Mouse (Mus musculus): ENCODE results near the gene Stab1. TPM values are rescaled to one million over a fixed set of nuclear protein-coding genes. Genes with fewer than 3 reads are reported as not detected.
A peak's percentile ranks its signal among the peaks of the same experiment; 100 is the strongest.

Gene Stab1
- polyA plus RNA-seq, 2 experiments: 18.9 to 19.3 TPM

DNA sequence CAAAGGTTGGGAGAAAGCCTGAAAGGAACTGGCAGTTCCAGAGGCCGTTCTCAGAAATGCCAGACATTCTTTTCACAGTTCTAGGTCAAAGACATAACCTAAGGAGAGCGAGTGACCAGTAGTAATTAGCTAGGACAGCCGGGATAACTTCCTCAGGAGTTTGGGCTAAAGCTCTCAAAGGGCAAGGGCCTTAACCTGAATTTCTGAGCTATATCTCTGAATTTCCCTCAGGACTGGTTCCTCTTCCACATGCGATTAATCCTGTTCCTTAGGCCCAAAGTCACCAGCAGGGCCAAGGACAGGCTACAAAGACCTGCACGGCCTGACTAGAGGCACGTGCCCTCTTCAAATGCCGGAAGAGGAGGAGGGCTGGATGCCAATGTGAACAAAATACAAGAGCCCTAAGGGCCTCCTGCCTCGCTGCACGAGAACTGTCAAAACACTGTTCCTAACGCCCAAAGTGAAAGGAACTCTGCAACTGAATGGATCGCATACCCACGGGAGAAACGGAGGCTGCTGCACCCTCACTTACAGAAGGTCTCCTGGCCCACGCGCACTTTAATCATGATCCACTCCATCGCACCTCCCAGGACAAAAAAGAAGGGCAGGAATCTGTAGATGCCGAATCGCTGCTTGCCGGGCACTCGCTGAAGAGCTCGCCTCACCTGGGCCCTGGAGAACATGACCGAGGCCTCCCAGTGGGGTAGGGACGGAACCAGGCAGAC is 40.2 kb downstream of the Stab1 start:
- 3% methylated on average over 23 of the region's 23 CpGs for WGBS (ENCODE audit: insufficient replicate concordance)
- no peaks in the 10 kb centered on the region for H3K27me3 ChIP-seq (ENCODE audit: control insufficient read depth, insufficient read depth, low read length)
- peak overlapping the region; percentile 81 for H3K27ac ChIP-seq
- H3K4me3 ChIP-seq (ENCODE audit: insufficient read depth in 1 of 2, low read depth in 2 of 2, low read length in 2 of 2): peak overlapping the region; percentile 86 to 91
- no peaks in the 10 kb centered on the region for H3K9me3 ChIP-seq (ENCODE audit: control insufficient read depth, low read length)
- no peak for TF ChIP-seq EP300 (IDR thresholded peaks at IDR 0.05; ENCODE audit: low read depth)
- peak overlapping the region; percentile 99 for H3K4me2 ChIP-seq (ENCODE audit: low read depth)
- H3K36me3 ChIP-seq (replicated peaks; ENCODE audit: control insufficient read depth, insufficient read depth, low read depth): peaks cover 2% of the 10 kb centered on the region
- peaks cover 47 to 52% of the 10 kb centered on the region in 2 experiments for H3K4me1 ChIP-seq (replicated peaks; ENCODE audit: control insufficient read depth in 2 of 2, insufficient read depth in 2 of 2, low read length in 1 of 2)
- DNase-seq (ENCODE audit: low read depth in 3 of 3, low spot score in 3 of 3) (no peak), ATAC-seq (ENCODE audit: insufficient read depth) (peak; percentile 13; the same call in 1 of the 2 replicates)
- peak overlapping the region; percentile 88 for H3K9ac ChIP-seq (replicated peaks)

DNA sequence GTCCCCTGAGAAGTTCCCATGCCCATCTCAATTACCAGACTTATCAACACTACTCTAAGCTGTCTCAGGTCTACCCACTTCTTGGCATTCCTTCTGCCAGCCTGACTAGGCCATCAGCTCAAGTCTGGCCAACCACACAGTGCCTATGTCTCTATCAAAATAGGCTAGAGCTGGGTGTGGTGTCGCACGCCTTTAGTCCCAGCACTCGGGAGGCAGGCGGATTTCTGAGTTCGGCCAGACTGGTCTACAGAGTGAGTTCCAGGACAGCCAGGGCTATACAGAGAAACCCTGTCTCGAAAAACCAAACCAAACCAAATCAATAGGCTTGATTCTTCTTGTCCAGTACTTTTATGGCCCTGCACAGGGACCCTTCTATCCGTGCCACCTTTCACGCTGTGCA is 41.6 kb downstream of the Stab1 start:
- Histone ChIP-seq H3K9ac (replicated peaks) (peak overlapping the region; percentile 40; the same call in 1 of the 2 replicates), H3K4me3 (ENCODE audit: insufficient read depth in 1 of 2, low read depth in 2 of 2, low read length in 2 of 2) (peak overlapping the region; percentile 45 to 55), H3K9me3 (ENCODE audit: control insufficient read depth, low read length) (no peaks in the 10 kb centered on the region), H3K36me3 (replicated peaks; ENCODE audit: control insufficient read depth, insufficient read depth, low read depth) (peaks cover 7% of the 10 kb centered on the region), H3K27me3 (ENCODE audit: control insufficient read depth, insufficient read depth, low read length) (no peaks in the 10 kb centered on the region), H3K4me1 (replicated peaks; ENCODE audit: control insufficient read depth in 2 of 2, insufficient read depth in 2 of 2, low read length in 1 of 2) (peaks cover 37 to 38% of the 10 kb centered on the region in 2 experiments), H3K4me2 (ENCODE audit: low read depth) (peak overlapping the region; percentile 75), H3K27ac (peak overlapping the region; percentile 59)
- TF ChIP-seq EP300 (IDR thresholded peaks at IDR 0.05; ENCODE audit: low read depth) (no peak), CTCF (IDR thresholded peaks at IDR 0.05; ENCODE audit: low read depth) (no peak)
- no peak for DNase-seq (ENCODE audit: low read depth in 3 of 3, low spot score in 3 of 3)
- no peak for ATAC-seq (ENCODE audit: insufficient read depth)
- 51% methylated on average over 8 of the region's 8 CpGs for WGBS (ENCODE audit: insufficient replicate concordance)

DNA sequence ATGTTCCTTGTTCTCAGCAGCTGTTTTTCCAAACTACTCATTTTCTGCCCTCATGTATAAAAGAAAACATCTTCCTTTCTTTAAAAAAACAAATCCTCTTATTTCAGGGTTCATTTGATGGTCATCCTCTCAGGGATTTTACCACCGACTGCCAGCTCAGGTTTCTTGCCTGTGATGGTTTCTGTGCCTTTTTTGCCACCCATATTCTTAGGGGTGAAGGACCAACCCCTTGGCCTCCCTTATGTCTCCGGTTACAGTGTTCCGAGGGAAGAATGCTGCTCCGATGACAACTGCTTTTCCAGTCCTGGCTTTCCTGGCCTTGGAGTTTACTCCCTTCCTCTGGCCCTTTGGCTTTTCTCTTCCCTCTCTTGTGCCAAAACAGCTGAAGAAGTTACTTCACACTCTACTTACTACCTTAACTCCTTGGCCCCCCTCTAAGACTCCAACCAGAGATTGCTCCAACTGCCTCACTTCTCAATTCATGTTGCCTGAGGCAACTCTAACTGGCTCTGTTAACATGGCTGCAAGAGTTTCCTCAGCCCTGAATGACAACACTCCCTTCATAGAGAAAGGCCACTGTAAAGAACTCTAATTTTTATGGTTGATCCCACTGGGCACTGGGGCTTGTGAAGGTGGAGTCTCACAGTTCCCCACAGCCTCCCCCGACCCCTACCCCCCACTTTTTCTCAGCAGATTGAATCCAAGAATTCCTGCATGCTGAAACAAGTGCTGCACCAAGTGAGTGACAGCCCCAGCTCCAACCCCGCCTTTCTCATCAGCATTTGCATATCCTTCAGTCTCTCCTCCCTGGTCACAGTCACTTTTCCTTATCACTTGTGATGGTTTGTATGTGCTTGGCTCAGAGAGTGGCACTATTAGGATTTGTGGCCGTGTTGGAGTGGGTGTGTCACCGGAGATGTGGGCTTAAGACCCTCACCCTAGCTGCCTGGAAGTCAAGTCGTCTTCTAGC is 43.0 kb downstream of the Stab1 start:
- no peak for ATAC-seq (ENCODE audit: insufficient read depth)
- TF ChIP-seq CTCF (IDR thresholded peaks at IDR 0.05; ENCODE audit: low read depth): no peak
- no peak for TF ChIP-seq EP300 (IDR thresholded peaks at IDR 0.05; ENCODE audit: low read depth)
- no peak overlapping the region; the same call in 1 of the 2 replicates for H3K9ac ChIP-seq (replicated peaks)
- no peaks in the 10 kb centered on the region for H3K9me3 ChIP-seq (ENCODE audit: control insufficient read depth, low read length)
- H3K36me3 ChIP-seq (replicated peaks; ENCODE audit: control insufficient read depth, insufficient read depth, low read depth): peaks cover 11% of the 10 kb centered on the region
- H3K4me1 ChIP-seq (replicated peaks; ENCODE audit: control insufficient read depth in 2 of 2, insufficient read depth in 2 of 2, low read length in 1 of 2): peaks cover 36% of the 10 kb centered on the region in 2 experiments
- H3K27ac ChIP-seq: peak overlapping the region; percentile 62
- whole genome bisulfite sequencing (ENCODE audit: insufficient replicate concordance): 56% methylated on average over 9 of the region's 9 CpGs
- no peak for DNase-seq (ENCODE audit: low read depth in 3 of 3, low spot score in 3 of 3)
- H3K27me3 ChIP-seq (ENCODE audit: control insufficient read depth, insufficient read depth, low read length): no peaks in the 10 kb centered on the region
- no peak overlapping the region for H3K4me3 ChIP-seq (ENCODE audit: insufficient read depth in 1 of 2, low read depth in 2 of 2, low read length in 2 of 2)
- H3K4me2 ChIP-seq (ENCODE audit: low read depth): peak overlapping the region; percentile 75

DNA sequence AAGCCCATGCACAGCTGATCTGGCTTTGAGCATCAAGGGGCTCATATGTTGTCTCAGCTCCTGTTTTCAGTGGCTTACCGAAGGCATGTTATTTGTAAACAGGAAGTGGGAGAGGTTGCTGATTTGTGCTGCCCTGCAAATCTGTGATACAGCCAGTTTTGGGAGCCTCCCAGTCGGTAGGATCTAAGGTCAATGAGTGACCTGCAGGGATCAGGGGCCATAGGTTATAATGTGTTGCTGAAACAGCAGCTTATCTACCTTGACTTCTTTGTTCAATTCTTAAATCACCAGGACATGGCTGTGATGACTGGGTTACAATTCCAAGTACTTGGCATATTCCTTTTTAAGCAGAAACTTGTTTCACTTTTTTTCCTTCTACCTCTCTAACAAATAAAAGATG is 52.9 kb downstream of the Stab1 start:
- no peak overlapping the region for H3K4me2 ChIP-seq (ENCODE audit: low read depth)
- H3K27me3 ChIP-seq (ENCODE audit: control insufficient read depth, insufficient read depth, low read length): no peaks in the 10 kb centered on the region
- H3K4me3 ChIP-seq (ENCODE audit: insufficient read depth in 1 of 2, low read depth in 2 of 2, low read length in 2 of 2): no peak overlapping the region
- TF ChIP-seq CTCF (IDR thresholded peaks at IDR 0.05; ENCODE audit: low read depth): no peak
- TF ChIP-seq EP300 (IDR thresholded peaks at IDR 0.05; ENCODE audit: low read depth): no peak
- 48% methylated on average over 2 of the region's 2 CpGs for WGBS (ENCODE audit: insufficient replicate concordance)
- no peak overlapping the region for H3K9ac ChIP-seq (replicated peaks)
- peaks cover 55% of the 10 kb centered on the region for H3K36me3 ChIP-seq (replicated peaks; ENCODE audit: control insufficient read depth, insufficient read depth, low read depth)
- H3K9me3 ChIP-seq (ENCODE audit: control insufficient read depth, low read length): no peaks in the 10 kb centered on the region
- H3K27ac ChIP-seq: no peak overlapping the region
- DNase-seq (ENCODE audit: low read depth in 3 of 3, low spot score in 3 of 3) (no peak), ATAC-seq (ENCODE audit: insufficient read depth) (no peak)
- peaks cover 9 to 17% of the 10 kb centered on the region in 2 experiments for H3K4me1 ChIP-seq (replicated peaks; ENCODE audit: control insufficient read depth in 2 of 2, insufficient read depth in 2 of 2, low read length in 1 of 2)

DNA sequence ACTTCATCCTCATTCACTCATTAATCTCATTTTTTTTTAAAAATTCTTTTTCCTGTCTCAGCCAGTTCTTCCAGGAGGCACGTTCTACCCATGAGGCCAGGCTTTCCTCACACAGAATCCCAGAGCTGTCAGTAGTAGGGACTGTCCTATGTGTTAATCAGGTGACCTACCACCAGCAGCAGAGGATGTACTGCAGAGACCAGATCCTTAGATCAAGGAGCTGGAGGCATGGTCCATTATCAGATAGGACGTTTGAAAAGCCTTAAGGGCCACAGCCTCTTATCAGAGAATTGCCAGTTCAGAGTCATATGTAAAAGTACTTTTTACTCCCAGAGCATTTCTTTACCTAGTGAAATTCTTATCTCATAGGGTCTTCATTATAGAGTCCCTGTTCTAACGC is 54.4 kb downstream of the Stab1 start:
- H3K27ac ChIP-seq: no peak overlapping the region
- H3K9ac ChIP-seq (replicated peaks): no peak overlapping the region
- ATAC-seq (ENCODE audit: insufficient read depth) (peak; percentile 47), DNase-seq (ENCODE audit: low read depth in 3 of 3, low spot score in 3 of 3) (no peak)
- H3K27me3 ChIP-seq (ENCODE audit: control insufficient read depth, insufficient read depth, low read length): no peaks in the 10 kb centered on the region
- TF ChIP-seq EP300 (IDR thresholded peaks at IDR 0.05; ENCODE audit: low read depth) (no peak), CTCF (IDR thresholded peaks at IDR 0.05; ENCODE audit: low read depth) (no peak)
- H3K9me3 ChIP-seq (ENCODE audit: control insufficient read depth, low read length): no peaks in the 10 kb centered on the region
- H3K4me1 ChIP-seq (replicated peaks; ENCODE audit: control insufficient read depth in 2 of 2, insufficient read depth in 2 of 2, low read length in 1 of 2): peaks cover 14 to 23% of the 10 kb centered on the region in 2 experiments
- no peak overlapping the region for H3K4me3 ChIP-seq (ENCODE audit: insufficient read depth in 1 of 2, low read depth in 2 of 2, low read length in 2 of 2)
- H3K4me2 ChIP-seq (ENCODE audit: low read depth): no peak overlapping the region
- H3K36me3 ChIP-seq (replicated peaks; ENCODE audit: control insufficient read depth, insufficient read depth, low read depth): peaks cover 61% of the 10 kb centered on the region
- WGBS (ENCODE audit: insufficient replicate concordance): 36% methylated on average over 3 of the region's 3 CpGs

All from liver, embryonic 14.5 days (tissue).